Mouse (Mus musculus): ENCODE data around the gene Crispld2.

The Crispld2 gene

GRCm38 (mm10) chr8:120037199-120037598, 45.0 kb downstream of the Crispld2 start:
- DNase-seq, result no peak

- no peak for DNase-seq
Measured at GRCm38 (mm10) chr8:120037611-120038010, 45.4 kb downstream of the Crispld2 start.

- no peak for DNase-seq
Measured at GRCm38 (mm10) chr8:120038741-120039140, 46.5 kb downstream of the Crispld2 start.

- no peak for DNase-seq
Measured at GRCm38 (mm10) chr8:120039313-120039919, 47.2 kb downstream of the Crispld2 start.

GRCm38 (mm10) chr8:120040861-120041260, 48.6 kb downstream of the Crispld2 start:
- DNase-seq, result peak; percentile 69

GRCm38 (mm10) chr8:120042542-120043312, 50.5 kb downstream of the Crispld2 start:
- DNase-seq, result no peak

GRCm38 (mm10) chr8:120044907-120045306, 52.7 kb downstream of the Crispld2 start:
- no peak for DNase-seq

GRCm38 (mm10) chr8:120045471-120045870, 53.2 kb downstream of the Crispld2 start:
- no peak for DNase-seq

- peak; percentile 92 for DNase-seq
Measured at GRCm38 (mm10) chr8:120046258-120047020, 54.2 kb downstream of the Crispld2 start.

- DNase-seq, result no peak
Measured at GRCm38 (mm10) chr8:120049949-120050348, 57.7 kb downstream of the Crispld2 start.

- DNase-seq, result no peak
Measured at GRCm38 (mm10) chr8:120050376-120050775, 58.1 kb downstream of the Crispld2 start.

GRCm38 (mm10) chr8:120051006-120051405, 58.8 kb downstream of the Crispld2 start:
- no peak for DNase-seq

- DNase-seq, result no peak
Measured at GRCm38 (mm10) chr8:120051908-120052307, 59.7 kb downstream of the Crispld2 start.

- DNase-seq, result no peak
Measured at GRCm38 (mm10) chr8:120052318-120052717, 60.1 kb downstream of the Crispld2 start.

- no peak for DNase-seq
Measured at GRCm38 (mm10) chr8:120054833-120055232, 62.6 kb downstream of the Crispld2 start.

GRCm38 (mm10) chr8:120057078-120057477, 64.8 kb downstream of the Crispld2 start:
- no peak for DNase-seq

GRCm38 (mm10) chr8:120062742-120063141, 70.5 kb downstream of the Crispld2 start:
- no peak for DNase-seq

- no peak for DNase-seq
Measured at GRCm38 (mm10) chr8:120063326-120063725, 71.1 kb downstream of the Crispld2 start.

GRCm38 (mm10) chr8:120065611-120066010, 73.4 kb downstream of the Crispld2 start:
- DNase-seq, result no peak

GRCm38 (mm10) chr8:120066226-120066625, 74.0 kb downstream of the Crispld2 start:
- no peak for DNase-seq

- DNase-seq, result no peak
Measured at GRCm38 (mm10) chr8:120067936-120068668, 75.9 kb downstream of the Crispld2 start.

GRCm38 (mm10) chr8:120071684-120072083, 79.4 kb downstream of the Crispld2 start:
- peak; percentile 67 for DNase-seq

GRCm38 (mm10) chr8:120072259-120072658, 80.0 kb downstream of the Crispld2 start:
- no peak for DNase-seq

Data from layer of hippocampus, adult 9-11 months (tissue).